Mouse (Mus musculus): ENCODE results near the gene BC003965. TPM values are rescaled to one million over a fixed set of nuclear protein-coding genes. Genes with fewer than 3 reads are reported as not detected.
A peak's percentile ranks its signal among the peaks of the same experiment; 100 is the strongest.
"Not testable (repeated sequence)": the region's sequence is repeated elsewhere in the genome, so short reads cannot be mapped to it uniquely, and the experiment has no call there.

The BC003965 gene
- polyA plus RNA-seq, 1 experiment from 2014 or later = 34.6 TPM

GRCm38 (mm10) chr17:25220746-25221145 lies 36.4 kb downstream of the BC003965 start:
- Histone ChIP-seq H3K4me1 (peaks cover 18% of the 10 kb centered on the region), H3K9ac (no peak overlapping the region), H3K27me3 (no peaks in the 10 kb centered on the region), H3K4me2 (replicated peaks) (no peak overlapping the region), H3K27ac (no peak overlapping the region), H3K9me3 (replicated peaks) (no peaks in the 10 kb centered on the region), H3K36me3 (peaks cover 36% of the 10 kb centered on the region; the same call in 1 of the 2 replicates), H3K4me3 (no peak overlapping the region)
- no peak for ATAC-seq (ENCODE audit: low FRiP score)
- WGBS = 86% methylated on average over 1 of the region's 1 CpGs

- H3K9ac ChIP-seq = peak overlapping the region; percentile 46
- peak overlapping the region; percentile 66 for H3K27ac ChIP-seq
- peak overlapping the region; percentile 61 for H3K4me2 ChIP-seq (replicated peaks)
- H3K27me3 ChIP-seq = no peaks in the 10 kb centered on the region
- H3K9me3 ChIP-seq (replicated peaks) = no peaks in the 10 kb centered on the region
- H3K36me3 ChIP-seq = peaks cover 36% of the 10 kb centered on the region; the same call in 1 of the 2 replicates
- ATAC-seq (ENCODE audit: low FRiP score) = peak; percentile 85
- 3% methylated on average over 14 of the region's 30 CpGs for WGBS
- peak overlapping the region; percentile 37 for H3K4me3 ChIP-seq
- peaks cover 18% of the 10 kb centered on the region for H3K4me1 ChIP-seq
Measured at GRCm38 (mm10) chr17:25221821-25222503, 37.6 kb downstream of the BC003965 start.

GRCm38 (mm10) chr17:25222504-25222940 lies 38.2 kb downstream of the BC003965 start:
- ATAC-seq (ENCODE audit: low FRiP score) = peak; percentile 80
- not testable (repeated sequence) for H3K27me3 ChIP-seq; H3K27ac ChIP-seq; H3K9ac ChIP-seq; H3K9me3 ChIP-seq (replicated peaks)
- Histone ChIP-seq H3K4me3 (peak overlapping the region; percentile 37), H3K4me1 (peaks cover 18% of the 10 kb centered on the region), H3K36me3 (peaks cover 39% of the 10 kb centered on the region), H3K4me2 (replicated peaks) (peak overlapping the region; percentile 61)
- 14% methylated on average over 14 of the region's 28 CpGs for WGBS

GRCm38 (mm10) chr17:25222951-25223601 lies 38.7 kb downstream of the BC003965 start:
- Histone ChIP-seq H3K9me3 (replicated peaks) (no peaks in the 10 kb centered on the region), H3K27ac (no peak overlapping the region), H3K4me1 (peaks cover 18% of the 10 kb centered on the region), H3K9ac (no peak overlapping the region), H3K27me3 (no peaks in the 10 kb centered on the region), H3K4me2 (replicated peaks) (peak overlapping the region; percentile 61), H3K36me3 (peaks cover 39% of the 10 kb centered on the region), H3K4me3 (0 out of 2 replicates have a peak overlapping the region, but pooled peaks have one; percentile 37)
- WGBS = 41% methylated on average over 6 of the region's 6 CpGs
- no peak for ATAC-seq (ENCODE audit: low FRiP score)

- WGBS = 94% methylated on average over 7 of the region's 7 CpGs
- no peak overlapping the region for H3K4me3 ChIP-seq
- H3K4me2 ChIP-seq (replicated peaks) = no peak overlapping the region
- no peak for ATAC-seq (ENCODE audit: low FRiP score)
- no peaks in the 10 kb centered on the region for H3K9me3 ChIP-seq (replicated peaks)
- H3K27me3 ChIP-seq = no peaks in the 10 kb centered on the region
- peaks cover 44% of the 10 kb centered on the region for H3K36me3 ChIP-seq
- H3K4me1 ChIP-seq = peaks cover 18% of the 10 kb centered on the region
- no peak overlapping the region for H3K27ac ChIP-seq
- H3K9ac ChIP-seq = no peak overlapping the region; the same call in 1 of the 2 replicates
Measured at GRCm38 (mm10) chr17:25224586-25225222, 40.4 kb downstream of the BC003965 start.

GRCm38 (mm10) chr17:25225659-25226058 lies 41.3 kb downstream of the BC003965 start:
- WGBS = 86% methylated on average over 4 of the region's 4 CpGs

GRCm38 (mm10) chr17:25227991-25228390 lies 43.6 kb downstream of the BC003965 start:
- Histone ChIP-seq H3K9ac (no peak overlapping the region), H3K9me3 (replicated peaks) (no peaks in the 10 kb centered on the region), H3K36me3 (peaks cover 51% of the 10 kb centered on the region), H3K27ac (no peak overlapping the region), H3K4me1 (no peaks in the 10 kb centered on the region), H3K4me2 (replicated peaks) (no peak overlapping the region), H3K27me3 (no peaks in the 10 kb centered on the region), H3K4me3 (no peak overlapping the region)
- no peak for ATAC-seq (ENCODE audit: low FRiP score)
- 86% methylated on average over 5 of the region's 5 CpGs for WGBS

More at GRCm38 (mm10) chr17:25225659-25226058, 41.3 kb downstream of the BC003965 start:
- H3K4me1 ChIP-seq = peaks cover 18% of the 10 kb centered on the region
- H3K9ac ChIP-seq = no peak overlapping the region
- H3K27ac ChIP-seq = no peak overlapping the region
- no peak for ATAC-seq (ENCODE audit: low FRiP score)
- no peaks in the 10 kb centered on the region for H3K27me3 ChIP-seq
- H3K4me3 ChIP-seq = no peak overlapping the region
- no peak overlapping the region for H3K4me2 ChIP-seq (replicated peaks)
- H3K36me3 ChIP-seq = peaks cover 43% of the 10 kb centered on the region
- H3K9me3 ChIP-seq (replicated peaks) = no peaks in the 10 kb centered on the region

- not testable (repeated sequence) for H3K9me3 ChIP-seq (replicated peaks); H3K4me2 ChIP-seq (replicated peaks); H3K9ac ChIP-seq; ATAC-seq (ENCODE audit: low FRiP score); H3K4me1 ChIP-seq; H3K27ac ChIP-seq; H3K4me3 ChIP-seq; H3K27me3 ChIP-seq
- WGBS = 83% methylated on average over 17 of the region's 17 CpGs
- H3K36me3 ChIP-seq = peaks cover 54% of the 10 kb centered on the region
Measured at GRCm38 (mm10) chr17:25230014-25230655, 45.8 kb downstream of the BC003965 start.

- no peak overlapping the region for H3K9ac ChIP-seq
- no peak overlapping the region for H3K4me2 ChIP-seq (replicated peaks)
- H3K4me1 ChIP-seq = no peaks in the 10 kb centered on the region
- no peaks in the 10 kb centered on the region for H3K27me3 ChIP-seq
- no peak for ATAC-seq (ENCODE audit: low FRiP score)
- no peaks in the 10 kb centered on the region for H3K9me3 ChIP-seq (replicated peaks)
- no peak overlapping the region for H3K4me3 ChIP-seq
- H3K27ac ChIP-seq = no peak overlapping the region
- H3K36me3 ChIP-seq = peaks cover 59% of the 10 kb centered on the region
- 98% methylated on average over 3 of the region's 3 CpGs for WGBS
Measured at GRCm38 (mm10) chr17:25230700-25231099, 46.3 kb downstream of the BC003965 start.

- H3K4me3 ChIP-seq; H3K4me2 ChIP-seq (replicated peaks); H3K27ac ChIP-seq; H3K9me3 ChIP-seq (replicated peaks); H3K4me1 ChIP-seq; H3K27me3 ChIP-seq; H3K9ac ChIP-seq: not testable (repeated sequence)
- H3K36me3 ChIP-seq = peaks cover 55% of the 10 kb centered on the region
- 0 out of 2 replicates have a peak, but pooled peaks have one; percentile 66 for ATAC-seq (ENCODE audit: low FRiP score)
- 84% methylated on average over 7 of the region's 11 CpGs for WGBS
Measured at GRCm38 (mm10) chr17:25231621-25232020, 47.3 kb downstream of the BC003965 start.

GRCm38 (mm10) chr17:25235635-25236034 lies 51.3 kb downstream of the BC003965 start:
- Histone ChIP-seq H3K9me3 (replicated peaks) (no peaks in the 10 kb centered on the region), H3K4me3 (no peak overlapping the region), H3K36me3 (peaks cover 28% of the 10 kb centered on the region), H3K9ac (no peak overlapping the region), H3K27ac (no peak overlapping the region), H3K4me2 (replicated peaks) (no peak overlapping the region), H3K27me3 (no peaks in the 10 kb centered on the region), H3K4me1 (peaks cover 12% of the 10 kb centered on the region)
- no peak for ATAC-seq (ENCODE audit: low FRiP score)
- WGBS = 86% methylated on average over 9 of the region's 9 CpGs

All from hindbrain, embryonic 12.5 days (tissue).